Mouse (Mus musculus): ENCODE measurements around the gene Nmnat3. TPM values are rescaled to one million over a fixed set of nuclear protein-coding genes. Genes with fewer than 3 reads are reported as not detected.

The Nmnat3 gene
- polyA plus RNA-seq, 1 experiment from 2014 or later: 1.3 TPM

GRCm38 (mm10) chr9:98340427-98340826 is 53.2 kb downstream of the Nmnat3 start:
- H3K27me3 ChIP-seq: no peaks in the 10 kb centered on the region
- H3K9ac ChIP-seq (replicated peaks): no peak overlapping the region
- 60% methylated on average over 4 of the region's 4 CpGs for WGBS

DNA sequence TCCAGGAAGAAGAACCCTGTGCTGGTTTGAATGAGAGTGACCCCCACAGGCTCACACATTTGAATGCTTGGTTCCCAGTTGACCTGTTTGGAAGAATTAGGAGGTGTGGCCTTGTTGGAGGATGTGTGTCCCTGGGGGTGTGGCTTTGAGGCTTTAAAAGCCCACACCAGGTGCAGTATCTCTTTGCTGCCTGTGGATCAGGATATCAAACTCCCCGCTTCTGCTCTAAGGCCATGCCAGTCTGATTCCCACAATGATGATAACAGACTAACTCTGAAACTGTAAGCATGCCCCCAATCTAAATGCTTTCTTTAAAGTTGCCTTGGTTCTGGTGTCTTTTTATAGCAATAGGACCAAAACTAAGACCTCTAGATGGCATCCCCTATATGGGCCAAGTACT is 58.6 kb downstream of the Nmnat3 start:
- no peak for ATAC-seq

More at GRCm38 (mm10) chr9:98340427-98340826, 53.2 kb downstream of the Nmnat3 start:
- Histone ChIP-seq H3K9me3 (no peaks in the 10 kb centered on the region), H3K4me3 (replicated peaks) (no peak overlapping the region), H3K27ac (no peak overlapping the region), H3K36me3 (no peaks in the 10 kb centered on the region), H3K4me1 (replicated peaks) (0 out of 2 replicates have a peak, but pooled peaks cover 8% of the 10 kb centered on the region), H3K4me2 (replicated peaks) (no peak overlapping the region)
- no peak for ATAC-seq

DNA sequence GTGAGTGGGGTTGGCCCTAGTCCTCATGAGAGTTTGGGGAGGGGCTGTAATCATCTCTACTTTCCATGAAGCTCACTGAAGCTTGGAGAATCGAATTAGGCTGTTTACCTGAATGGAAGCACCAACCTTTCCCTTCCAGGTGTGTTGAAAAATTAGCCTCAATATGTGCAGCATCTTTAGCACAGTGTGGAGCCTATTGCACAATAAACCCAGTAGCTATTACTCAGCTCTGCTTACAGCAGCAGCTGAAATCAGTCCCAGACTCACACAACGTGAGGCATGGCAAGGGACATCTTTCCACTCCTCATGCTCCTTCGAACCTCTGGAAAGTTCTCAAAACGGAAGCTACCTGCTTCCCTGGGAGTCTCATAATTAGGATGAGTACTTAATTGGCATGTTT is 59.0 kb downstream of the Nmnat3 start:
- Histone ChIP-seq H3K9ac (replicated peaks) (no peak overlapping the region), H3K36me3 (no peaks in the 10 kb centered on the region), H3K27me3 (no peaks in the 10 kb centered on the region), H3K27ac (no peak overlapping the region), H3K4me2 (replicated peaks) (no peak overlapping the region), H3K4me1 (replicated peaks) (peaks cover 16% of the 10 kb centered on the region), H3K4me3 (replicated peaks) (no peak overlapping the region), H3K9me3 (no peaks in the 10 kb centered on the region)
- 81% methylated on average over 4 of the region's 4 CpGs for WGBS
- ATAC-seq: no peak

More for the DNA sequence above, 58.6 kb downstream of the Nmnat3 start:
- no peaks in the 10 kb centered on the region for H3K9me3 ChIP-seq
- H3K4me2 ChIP-seq (replicated peaks): no peak overlapping the region
- no peak overlapping the region for H3K27ac ChIP-seq
- H3K9ac ChIP-seq (replicated peaks): no peak overlapping the region
- WGBS: 96% methylated on average over 1 of the region's 1 CpGs
- no peaks in the 10 kb centered on the region for H3K27me3 ChIP-seq
- no peak overlapping the region for H3K4me3 ChIP-seq (replicated peaks)
- H3K36me3 ChIP-seq: no peaks in the 10 kb centered on the region
- peaks cover 14% of the 10 kb centered on the region for H3K4me1 ChIP-seq (replicated peaks)

- no peak overlapping the region for H3K9ac ChIP-seq (replicated peaks)
- peaks cover 16% of the 10 kb centered on the region for H3K4me1 ChIP-seq (replicated peaks)
- no peak overlapping the region for H3K27ac ChIP-seq
- WGBS: 91% methylated on average over 3 of the region's 3 CpGs
- ATAC-seq: no peak
- no peak overlapping the region for H3K4me3 ChIP-seq (replicated peaks)
- H3K36me3 ChIP-seq: no peaks in the 10 kb centered on the region
- H3K9me3 ChIP-seq: no peaks in the 10 kb centered on the region; the same call in 1 of the 2 replicates
- H3K4me2 ChIP-seq (replicated peaks): no peak overlapping the region
- H3K27me3 ChIP-seq: no peaks in the 10 kb centered on the region
Observed at GRCm38 (mm10) chr9:98347021-98347420, 59.8 kb downstream of the Nmnat3 start.

GRCm38 (mm10) chr9:98350318-98351144 is 63.3 kb downstream of the Nmnat3 start:
- Histone ChIP-seq H3K4me3 (replicated peaks) (no peak overlapping the region), H3K4me2 (replicated peaks) (no peak overlapping the region), H3K36me3 (no peaks in the 10 kb centered on the region), H3K9me3 (no peaks in the 10 kb centered on the region; the same call in 1 of the 2 replicates), H3K27ac (no peak overlapping the region), H3K9ac (replicated peaks) (no peak overlapping the region), H3K27me3 (no peaks in the 10 kb centered on the region), H3K4me1 (replicated peaks) (peaks cover 16% of the 10 kb centered on the region)
- 7% methylated on average over 4 of the region's 4 CpGs for WGBS
- ATAC-seq: peak; percentile 62

DNA sequence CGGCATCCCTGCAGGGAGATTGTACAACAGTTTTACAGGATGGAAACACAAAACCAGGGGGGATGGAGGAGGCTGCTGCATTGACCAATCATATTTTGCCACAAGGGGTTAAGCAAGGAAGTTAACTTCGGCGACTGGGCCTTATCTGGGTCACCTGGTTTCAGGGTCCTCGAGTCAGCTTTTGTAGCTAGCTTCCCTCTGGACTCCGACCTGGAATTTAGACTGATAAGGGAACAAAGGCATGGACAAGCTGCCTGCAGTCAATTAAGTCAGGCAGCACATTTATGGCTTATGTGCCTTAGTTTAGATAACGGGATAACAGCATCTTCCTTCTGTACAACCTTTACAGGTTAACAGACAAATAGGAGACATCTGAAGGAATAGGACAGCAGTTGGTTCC is 65.1 kb downstream of the Nmnat3 start:
- no peak overlapping the region for H3K4me3 ChIP-seq (replicated peaks)
- H3K4me1 ChIP-seq (replicated peaks): peaks cover 16% of the 10 kb centered on the region
- 92% methylated on average over 6 of the region's 6 CpGs for WGBS
- no peaks in the 10 kb centered on the region for H3K36me3 ChIP-seq
- H3K27ac ChIP-seq: no peak overlapping the region
- H3K27me3 ChIP-seq: no peaks in the 10 kb centered on the region
- no peak for ATAC-seq
- H3K9me3 ChIP-seq: no peaks in the 10 kb centered on the region; the same call in 1 of the 2 replicates
- H3K9ac ChIP-seq (replicated peaks): no peak overlapping the region
- H3K4me2 ChIP-seq (replicated peaks): no peak overlapping the region

- Histone ChIP-seq H3K9me3 (no peaks in the 10 kb centered on the region; the same call in 1 of the 2 replicates), H3K27me3 (no peaks in the 10 kb centered on the region), H3K36me3 (no peaks in the 10 kb centered on the region), H3K27ac (no peak overlapping the region), H3K4me3 (replicated peaks) (no peak overlapping the region), H3K4me2 (replicated peaks) (no peak overlapping the region), H3K4me1 (replicated peaks) (peaks cover 12% of the 10 kb centered on the region), H3K9ac (replicated peaks) (no peak overlapping the region)
- ATAC-seq: no peak
- 92% methylated on average over 3 of the region's 3 CpGs for WGBS
Observed at GRCm38 (mm10) chr9:98354919-98355318, 67.7 kb downstream of the Nmnat3 start.

- H3K9ac ChIP-seq (replicated peaks): no peak overlapping the region
- H3K27ac ChIP-seq: no peak overlapping the region
- 84% methylated on average over 3 of the region's 3 CpGs for WGBS
- no peaks in the 10 kb centered on the region for H3K9me3 ChIP-seq
- no peaks in the 10 kb centered on the region for H3K27me3 ChIP-seq
- H3K4me1 ChIP-seq (replicated peaks): peaks cover 7% of the 10 kb centered on the region; the same call in 1 of the 2 replicates
- no peaks in the 10 kb centered on the region for H3K36me3 ChIP-seq
- ATAC-seq: no peak
- no peak overlapping the region for H3K4me2 ChIP-seq (replicated peaks)
- H3K4me3 ChIP-seq (replicated peaks): no peak overlapping the region
Observed at GRCm38 (mm10) chr9:98361047-98361446, 73.8 kb downstream of the Nmnat3 start.

GRCm38 (mm10) chr9:98366075-98366474 is 78.8 kb downstream of the Nmnat3 start:
- Histone ChIP-seq H3K9me3 (no peaks in the 10 kb centered on the region), H3K4me1 (replicated peaks) (peaks cover 17% of the 10 kb centered on the region; the same call in 1 of the 2 replicates), H3K36me3 (no peaks in the 10 kb centered on the region), H3K27ac (0 out of 2 replicates have a peak overlapping the region, but pooled peaks have one; percentile 25), H3K9ac (replicated peaks) (no peak overlapping the region), H3K4me2 (replicated peaks) (no peak overlapping the region), H3K27me3 (no peaks in the 10 kb centered on the region), H3K4me3 (replicated peaks) (no peak overlapping the region)
- WGBS: 75% methylated on average over 8 of the region's 8 CpGs
- no peak for ATAC-seq

- Histone ChIP-seq H3K36me3 (no peaks in the 10 kb centered on the region), H3K4me3 (replicated peaks) (no peak overlapping the region), H3K27me3 (no peaks in the 10 kb centered on the region), H3K9me3 (no peaks in the 10 kb centered on the region), H3K4me2 (replicated peaks) (no peak overlapping the region), H3K4me1 (replicated peaks) (peaks cover 15% of the 10 kb centered on the region; the same call in 1 of the 2 replicates), H3K27ac (no peak overlapping the region), H3K9ac (replicated peaks) (no peak overlapping the region)
- whole genome bisulfite sequencing: 84% methylated on average over 13 of the region's 13 CpGs
- ATAC-seq: no peak
Observed at GRCm38 (mm10) chr9:98367333-98367962, 80.2 kb downstream of the Nmnat3 start.

DNA sequence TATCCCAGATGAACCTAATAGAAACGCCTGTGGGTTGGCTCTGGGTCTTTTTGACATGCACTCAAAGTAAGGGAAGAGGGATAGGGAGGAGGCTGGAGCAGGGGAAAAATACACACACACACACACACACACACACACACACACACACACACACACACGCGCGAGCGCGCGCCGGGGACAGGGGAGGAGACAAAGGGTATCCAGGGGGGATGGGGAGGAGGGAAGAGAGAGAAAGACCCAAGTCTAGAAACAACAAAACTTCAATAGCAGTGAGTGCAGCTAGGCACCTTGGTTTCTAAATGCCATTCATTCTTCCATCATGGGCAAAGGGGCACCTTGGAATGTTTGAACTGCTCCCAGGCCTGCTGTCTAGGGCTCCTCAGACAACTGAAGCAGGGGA is 82.5 kb downstream of the Nmnat3 start:
- H3K4me3 ChIP-seq (replicated peaks): no peak overlapping the region
- peaks cover 14% of the 10 kb centered on the region; the same call in 1 of the 2 replicates for H3K4me1 ChIP-seq (replicated peaks)
- no peak overlapping the region for H3K9ac ChIP-seq (replicated peaks)
- no peaks in the 10 kb centered on the region for H3K27me3 ChIP-seq
- ATAC-seq: no peak
- 54% methylated on average over 8 of the region's 8 CpGs for WGBS
- no peak overlapping the region for H3K27ac ChIP-seq
- no peak overlapping the region for H3K4me2 ChIP-seq (replicated peaks)
- H3K9me3 ChIP-seq: no peaks in the 10 kb centered on the region
- no peaks in the 10 kb centered on the region for H3K36me3 ChIP-seq

- Histone ChIP-seq H3K4me2 (replicated peaks) (no peak overlapping the region), H3K4me3 (replicated peaks) (no peak overlapping the region), H3K9me3 (no peaks in the 10 kb centered on the region), H3K27ac (no peak overlapping the region), H3K4me1 (replicated peaks) (peaks cover 11% of the 10 kb centered on the region; the same call in 1 of the 2 replicates), H3K9ac (replicated peaks) (no peak overlapping the region), H3K36me3 (no peaks in the 10 kb centered on the region), H3K27me3 (peaks cover 8% of the 10 kb centered on the region)
- no peak for ATAC-seq
- 94% methylated on average over 5 of the region's 5 CpGs for WGBS
Observed at GRCm38 (mm10) chr9:98373358-98373757, 86.1 kb downstream of the Nmnat3 start.

Data from midbrain, embryonic 13.5 days (tissue).